Mouse (Mus musculus) spleen, adult 2 months (tissue): ENCODE measurements around the gene Wfdc3. TPM values are rescaled to one million over a fixed set of nuclear protein-coding genes. Genes with fewer than 3 reads are reported as not detected.
"Not testable (repeated sequence)": the region's sequence is repeated elsewhere in the genome, so short reads cannot be mapped to it uniquely, and the experiment has no call there.

Experiments
- DNase-seq, 2 experiments: peaks; one replicate each; pipeline versions ENCODE4 v3.0.0 to v3.0.0-alpha.2; 2012 to 2021; ENCODE audit warnings: low spot score in 2 of 2, low read depth in 1 of 2
- H3K27ac ChIP-seq: fragments of 200-500 bp; 2 replicates; pipeline ENCODE4 v1.5.1; 2012; ENCODE audit warnings: low read length, inconsistent platforms; ENCODE audit not compliant: insufficient read depth
- H3K27me3 ChIP-seq: fragments of 200-500 bp; 2 replicates; pipeline ENCODE4 v1.6.1; 2012; ENCODE audit warnings: mild to moderate bottlenecking, moderate library complexity, low read length, inconsistent platforms; ENCODE audit not compliant: control insufficient read depth, insufficient read depth
- H3K36me3 ChIP-seq: fragments of 200-500 bp; 2 replicates; pipeline ENCODE4 v1.6.1; 2012; ENCODE audit warnings: mild to moderate bottlenecking, low read length, inconsistent platforms; ENCODE audit not compliant: control insufficient read depth, insufficient read depth
- H3K4me1 ChIP-seq: fragments of 200-500 bp; 2 replicates; pipeline ENCODE4 v1.6.1; 2011; ENCODE audit warnings: inconsistent platforms; ENCODE audit not compliant: control insufficient read depth, insufficient read depth, insufficient read length
- H3K4me3 ChIP-seq: fragments of 200-500 bp; 2 replicates; pipeline ENCODE4 v1.5.1; 2011; ENCODE audit warnings: mild to moderate bottlenecking, inconsistent platforms; ENCODE audit not compliant: insufficient read depth, insufficient read length; ENCODE audit errors: extremely low read depth
- CTCF ChIP-seq: fragments of 200-500 bp; IDR thresholded peaks from 2 replicates; pipeline ENCODE4 v1.5.1; 2011; ENCODE audit warnings: mild to moderate bottlenecking, inconsistent platforms; ENCODE audit not compliant: insufficient read depth, insufficient read length, insufficient replicate concordance; ENCODE audit errors: extremely low read depth
- POLR2A ChIP-seq: fragments of 200-500 bp; IDR thresholded peaks from 2 replicates; pipeline ENCODE4 v1.6.1; 2011; ENCODE audit warnings: low read depth, low read length, inconsistent platforms
- WGBS: fragments of 180-500 bp; shearing (Covaris S2); methylation state at CpG from one replicate; pipeline ENCODE4 v1.1.7; 2018; 5-methylcytosine and 5-hydroxymethylcytosine counted together
- polyA plus RNA-seq: library from polyadenylated mRNA; depleted of rRNA; stranded (reverse); fragments of >200 nt; gene quantifications from 2 replicates; pipeline ENCODE4 v1.2.3, GENCODE M21; 2012

Gene Wfdc3
- polyA plus RNA-seq, 1 experiment: 0.34 TPM

DNA sequence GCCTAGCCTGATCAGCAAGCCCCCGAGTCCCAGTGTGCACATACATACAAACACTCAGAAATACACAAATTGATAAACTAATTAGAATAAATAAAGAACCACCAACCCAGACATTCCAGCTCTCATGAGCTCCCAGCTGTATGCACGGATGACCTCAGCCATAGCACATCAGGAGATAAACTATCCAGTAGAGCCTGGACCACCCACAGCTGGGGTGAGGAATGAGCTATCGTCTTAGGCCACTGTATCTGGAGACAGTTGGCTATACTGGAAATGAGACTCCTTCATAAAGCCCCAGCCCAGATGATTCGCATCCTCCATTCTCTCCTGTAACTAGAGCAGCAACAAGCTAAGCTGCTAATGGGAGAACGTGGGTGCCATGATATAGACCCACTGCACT lies 10.9 kb downstream of the Wfdc3 start:
- no peak for DNase-seq
- Histone ChIP-seq H3K27ac (no peak overlapping the region), H3K4me1 (no peaks in the 10 kb centered on the region), H3K36me3 (no peaks in the 10 kb centered on the region), H3K27me3 (no peaks in the 10 kb centered on the region), H3K4me3 (no peak overlapping the region)
- WGBS: 88% methylated on average over 5 of the region's 5 CpGs
- TF ChIP-seq CTCF (no peak), POLR2A (no peak)

DNA sequence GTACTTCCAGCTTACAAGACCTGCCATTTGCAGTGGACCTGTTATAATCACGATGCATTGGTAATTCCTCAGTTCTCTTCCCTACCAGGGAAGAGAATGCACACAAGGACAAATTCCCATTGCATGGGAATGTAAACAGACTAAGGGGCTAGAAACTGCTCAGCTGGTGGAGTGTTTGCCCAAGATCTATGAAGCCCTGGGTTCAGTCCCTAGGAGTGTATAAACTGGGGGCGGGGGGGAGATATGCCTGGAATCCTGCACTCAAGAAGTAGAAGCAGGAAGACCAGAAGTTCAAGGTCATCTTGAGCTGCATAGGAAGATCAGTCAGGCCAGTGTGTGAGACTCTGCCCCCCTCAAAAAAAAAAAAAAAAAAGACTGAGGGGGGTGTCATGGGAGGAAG lies 12.5 kb downstream of the Wfdc3 start:
- 94% methylated on average over 2 of the region's 2 CpGs for WGBS
- no peak overlapping the region for H3K27ac ChIP-seq
- H3K4me1 ChIP-seq: no peaks in the 10 kb centered on the region
- TF ChIP-seq CTCF (no peak), POLR2A (no peak)
- no peaks in the 10 kb centered on the region for H3K27me3 ChIP-seq
- DNase-seq: no peak
- H3K4me3 ChIP-seq: no peak overlapping the region
- no peaks in the 10 kb centered on the region for H3K36me3 ChIP-seq

GRCm38 (mm10) chr2:164731719-164732118 lies 14.0 kb downstream of the Wfdc3 start:
- 84% methylated on average over 5 of the region's 5 CpGs for WGBS
- H3K4me1 ChIP-seq: no peaks in the 10 kb centered on the region
- TF ChIP-seq CTCF (no peak), POLR2A (no peak)
- H3K36me3 ChIP-seq: no peaks in the 10 kb centered on the region
- no peaks in the 10 kb centered on the region for H3K27me3 ChIP-seq
- H3K4me3 ChIP-seq: no peak overlapping the region
- no peak overlapping the region for H3K27ac ChIP-seq
- no peak for DNase-seq

DNA sequence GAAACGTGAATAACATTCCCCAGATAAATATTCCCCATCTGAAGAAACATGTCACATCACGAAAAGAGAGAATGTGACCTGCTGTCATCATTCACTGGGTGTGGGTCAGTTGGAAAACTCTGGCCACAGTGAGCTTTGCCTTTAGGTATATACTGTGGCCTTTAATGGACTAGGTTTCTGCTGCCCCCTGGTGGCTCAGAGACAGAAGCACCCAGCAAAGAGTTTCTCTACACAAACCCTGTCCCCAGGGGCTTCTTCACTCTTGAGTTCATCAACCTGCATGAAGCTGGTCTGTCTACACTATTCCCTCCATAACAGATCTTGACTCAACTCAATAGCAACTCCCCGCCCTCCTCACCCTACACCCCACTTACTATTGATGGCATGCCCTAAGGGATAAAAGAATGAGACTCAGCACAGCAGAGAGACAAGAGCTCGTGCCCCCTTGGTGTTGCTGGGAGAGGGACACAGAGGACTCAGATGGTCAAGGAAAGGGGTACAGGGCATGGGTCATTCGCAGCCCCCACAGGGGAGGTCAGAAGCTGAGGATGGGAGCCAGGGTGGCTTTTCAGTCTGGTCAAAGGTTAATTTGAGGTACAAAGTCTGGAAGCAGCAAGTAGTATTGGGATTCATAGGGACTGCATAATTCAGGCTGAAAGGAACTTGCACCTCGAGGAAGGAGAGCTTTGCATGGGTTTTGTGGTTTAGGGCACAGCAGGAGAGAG lies 19.7 kb downstream of the Wfdc3 start:
- WGBS: 26% methylated on average over 6 of the region's 6 CpGs
- no peaks in the 10 kb centered on the region for H3K4me1 ChIP-seq
- H3K27ac ChIP-seq: no peak overlapping the region
- no peaks in the 10 kb centered on the region for H3K36me3 ChIP-seq
- no peaks in the 10 kb centered on the region for H3K27me3 ChIP-seq
- no peak overlapping the region for H3K4me3 ChIP-seq
- DNase-seq: peak; percentile 28 to 62
- TF ChIP-seq POLR2A (no peak), CTCF (peak; percentile 57; the same call in 1 of the 2 replicates)

DNA sequence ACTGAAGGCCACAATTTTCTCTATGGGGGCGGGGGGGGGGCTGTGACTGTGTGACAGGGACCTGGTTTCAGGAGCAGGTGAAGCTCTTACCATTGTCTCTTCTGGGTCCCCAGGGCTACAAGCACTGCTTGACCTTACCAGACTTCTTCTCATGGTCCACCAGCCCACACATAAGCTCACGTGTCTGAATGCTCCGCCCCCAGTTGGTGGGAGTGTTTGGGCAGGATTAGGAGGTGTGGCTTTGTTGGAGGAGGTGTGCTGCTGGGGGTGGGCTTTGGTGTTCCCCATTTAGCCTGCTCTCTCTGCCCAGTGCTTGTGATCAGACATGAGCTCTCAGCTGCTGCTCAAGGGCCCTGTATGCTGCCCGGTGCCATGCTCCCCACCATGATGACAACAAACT lies 22.5 kb downstream of the Wfdc3 start:
- no peaks in the 10 kb centered on the region for H3K27me3 ChIP-seq
- WGBS: 74% methylated on average over 4 of the region's 4 CpGs
- no peaks in the 10 kb centered on the region for H3K4me1 ChIP-seq
- DNase-seq: no peak
- no peak overlapping the region for H3K4me3 ChIP-seq
- no peak overlapping the region for H3K27ac ChIP-seq
- H3K36me3 ChIP-seq: no peaks in the 10 kb centered on the region
- TF ChIP-seq CTCF (no peak), POLR2A (no peak)

DNA sequence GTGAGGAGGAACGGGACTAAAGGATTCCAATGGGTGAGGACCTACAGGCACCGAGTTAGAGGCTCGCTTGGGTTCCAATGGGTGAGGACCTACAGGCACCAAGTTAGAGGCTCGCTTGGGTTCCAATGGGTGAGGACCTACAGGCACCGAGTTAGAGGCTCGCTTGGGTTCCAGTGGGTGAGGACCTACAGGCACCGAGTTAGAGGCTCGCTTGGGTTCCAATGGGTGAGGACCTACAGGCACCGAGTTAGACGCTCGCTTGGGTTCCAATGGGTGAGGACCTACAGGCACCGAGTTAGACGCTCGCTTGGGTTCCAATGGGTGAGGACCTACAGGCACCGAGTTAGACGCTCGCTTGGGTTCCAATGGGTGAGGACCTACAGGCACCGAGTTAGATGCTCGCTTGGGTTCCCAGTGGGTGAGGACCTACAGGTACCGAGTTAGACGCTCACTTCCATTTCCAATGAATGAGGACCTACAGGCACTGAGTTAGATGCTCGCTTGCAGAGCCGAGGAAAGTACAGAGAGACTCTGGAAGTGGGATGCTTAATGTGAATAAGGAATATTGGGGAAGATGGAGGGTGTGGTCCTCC lies 29.4 kb downstream of the Wfdc3 start:
- not testable (repeated sequence) for H3K27me3 ChIP-seq, H3K36me3 ChIP-seq, H3K4me1 ChIP-seq, DNase-seq, H3K4me3 ChIP-seq, H3K27ac ChIP-seq
- 89% methylated on average over 23 of the region's 23 CpGs for WGBS

- Histone ChIP-seq H3K4me3 (no peak within 1 kb of the TSS), H3K36me3 (no peaks in the 10 kb centered on the region), H3K4me1 (no peaks in the 10 kb centered on the region), H3K27me3 (no peaks in the 10 kb centered on the region), H3K27ac (no peak within 1 kb of the TSS)
- TF ChIP-seq CTCF: no peak
- no peak for TF ChIP-seq POLR2A
- WGBS: 87% methylated on average over 6 of the region's 6 CpGs
- no peak for DNase-seq
Measured at GRCm38 (mm10) chr2:164715005-164715404, 30.7 kb downstream of the Wfdc3 start, which contains the start of gene Spint5. Gene Spint5, plus strand, starts transcription at chr2:164715305.
